Mouse (Mus musculus) spleen, embryonic (tissue): ENCODE measurements around the gene Fgf11.

Experiments
- CTCF ChIA-PET: fragments of 350-600 bp; sonication (Branson Sonifier 250); formaldehyde crosslinking; loops from one replicate; lab custom pipeline; 2022; lab: Charles Lee

Fgf11 gene

GRCm38 (mm10) chr11:69758478-69758970 lies 43.1 kb downstream of the Fgf11 start, which contains the start of gene Polr2a:
Gene Polr2a, minus strand, starts transcription at chr11:69758637.
- CTCF ChIA-PET: no interaction called here

GRCm38 (mm10) chr11:69758090-69758456 lies 43.6 kb downstream of the Fgf11 start:
- CTCF ChIA-PET: no interaction called here

GRCm38 (mm10) chr11:69757303-69758089 lies 44.2 kb downstream of the Fgf11 start:
- CTCF ChIA-PET: no interaction called here

GRCm38 (mm10) chr11:69754701-69755100 lies 47.0 kb downstream of the Fgf11 start:
- CTCF ChIA-PET: interaction anchor here (0.6 kb wide), 1 partner anchor 45 kb away, joined by 18 read pairs; no protein-coding TSS in a partner anchor

- CTCF ChIA-PET: interaction anchor here (0.6 kb wide), 1 partner anchor 45 kb away, joined by 18 read pairs; no protein-coding TSS in a partner anchor
These were observed 47.4 kb downstream of the Fgf11 start for GRCm38 (mm10) chr11:69754233-69754632.

GRCm38 (mm10) chr11:69752686-69753085 lies 49.0 kb downstream of the Fgf11 start:
- CTCF ChIA-PET: no interaction called here

GRCm38 (mm10) chr11:69751635-69752034 lies 50.0 kb downstream of the Fgf11 start:
- CTCF ChIA-PET: interaction anchor here (0.6 kb wide), 1 partner anchor 80 kb away, joined by 3 read pairs; the partner anchor contains the start of gene Eif4a1
